ENCODE assay signal across 9 mouse cellular contexts in genomic region chr4:154081021-154081420, GRCm38 (mm10). TPM values are rescaled to one million over a fixed set of nuclear protein-coding genes. Genes with fewer than 3 reads are reported as not detected.
DNase-seq lines count a peak whose midpoint lies in the region; ATAC-seq and TF ChIP-seq lines count a peak whose summit lies in the region.
"Had no signal": no experiment of that assay in that cellular context is flagged by ENCODE, and none has a peak within 500 bp of the region (broad histone marks: within the 10 kb centered on the region; RNA-seq: fewer than 3 reads in every experiment).

No protein-coding gene starts in this region.

- no peak overlapping the region for H3K9ac ChIP-seq in forebrain, embryonic 16.5 days (replicated peaks; ENCODE audit: low read depth, low read length)
- no peak overlapping the region for H3K9ac ChIP-seq in limb, embryonic 15.5 days
- H3K9ac ChIP-seq in intestine, postnatal 0 days (ENCODE audit: low read depth, low read length), result no peak overlapping the region

- no peaks in the 10 kb centered on the region for H3K36me3 ChIP-seq in forebrain, embryonic 10.5 days (replicated peaks)
- no peaks in the 10 kb centered on the region for H3K36me3 ChIP-seq in forebrain, embryonic 16.5 days (ENCODE audit: control insufficient read depth, insufficient read depth)
- H3K36me3 ChIP-seq in limb, embryonic 15.5 days, result no peaks in the 10 kb centered on the region
- no peaks in the 10 kb centered on the region for H3K36me3 ChIP-seq in intestine, postnatal 0 days (ENCODE audit: control insufficient read depth, insufficient read depth)

- peaks cover 47% of the 10 kb centered on the region for H3K27me3 ChIP-seq in forebrain, embryonic 10.5 days (ENCODE audit: poor library complexity, severe bottlenecking)
- H3K27me3 ChIP-seq in forebrain, embryonic 16.5 days (replicated peaks; ENCODE audit: control insufficient read depth, insufficient read depth, low read length), result peaks cover 34% of the 10 kb centered on the region
- peaks cover 57% of the 10 kb centered on the region for H3K27me3 ChIP-seq in limb, embryonic 15.5 days
- peaks cover 25% of the 10 kb centered on the region for H3K27me3 ChIP-seq in intestine, postnatal 0 days (replicated peaks; ENCODE audit: control insufficient read depth, insufficient read depth, low read length)

- H3K4me2 ChIP-seq in forebrain, embryonic 16.5 days (ENCODE audit: low read length), result no peak overlapping the region
- H3K4me2 ChIP-seq in limb, embryonic 15.5 days, result peak overlapping the region; percentile 33
- no peak overlapping the region for H3K4me2 ChIP-seq in intestine, postnatal 0 days (replicated peaks; ENCODE audit: low read depth)

- TF ChIP-seq CTCF in intestine, postnatal 0 days (IDR thresholded peaks at IDR 0.05; ENCODE audit: low read depth), result no peak

- H3K4me3 ChIP-seq in forebrain, embryonic 10.5 days, result peak overlapping the region; percentile 28; the same call in 1 of the 2 replicates
- H3K4me3 ChIP-seq in forebrain, embryonic 16.5 days (replicated peaks; ENCODE audit: low read length), result no peak overlapping the region
- peak overlapping the region; percentile 31 for H3K4me3 ChIP-seq in limb, embryonic 15.5 days
- no peak overlapping the region for H3K4me3 ChIP-seq in intestine, postnatal 0 days (ENCODE audit: low read depth, low read length)

- H3K27ac ChIP-seq in forebrain, embryonic 10.5 days, result no peak overlapping the region
- no peak overlapping the region for H3K27ac ChIP-seq in forebrain, embryonic 16.5 days (ENCODE audit: low read length)
- H3K27ac ChIP-seq in limb, embryonic 15.5 days, result no peak overlapping the region
- no peak overlapping the region for H3K27ac ChIP-seq in intestine, postnatal 0 days (ENCODE audit: low read depth, low read length)

- 2% methylated on average over 13 of the region's 13 CpGs for WGBS in forebrain, embryonic 10.5 days
- WGBS in forebrain, embryonic 16.5 days, result 5% methylated on average over 13 of the region's 13 CpGs
- 2% methylated on average over 13 of the region's 13 CpGs for WGBS in limb, embryonic 15.5 days
- 2% methylated on average over 13 of the region's 13 CpGs for WGBS in intestine, postnatal 0 days

- peaks cover 12% of the 10 kb centered on the region for H3K4me1 ChIP-seq in forebrain, embryonic 10.5 days
- H3K4me1 ChIP-seq in forebrain, embryonic 16.5 days (replicated peaks; ENCODE audit: control insufficient read depth, insufficient read depth, low read length), result no peaks in the 10 kb centered on the region
- peaks cover 10% of the 10 kb centered on the region for H3K4me1 ChIP-seq in limb, embryonic 15.5 days
- H3K4me1 ChIP-seq in intestine, postnatal 0 days (replicated peaks; ENCODE audit: control insufficient read depth, insufficient read depth, low read length), result no peaks in the 10 kb centered on the region

- no peaks in the 10 kb centered on the region for H3K9me3 ChIP-seq in forebrain, embryonic 10.5 days
- H3K9me3 ChIP-seq in forebrain, embryonic 16.5 days (ENCODE audit: control insufficient read depth, low read length), result no peaks in the 10 kb centered on the region
- H3K9me3 ChIP-seq in limb, embryonic 15.5 days, result no peaks in the 10 kb centered on the region
- no peaks in the 10 kb centered on the region for H3K9me3 ChIP-seq in intestine, postnatal 0 days (ENCODE audit: control insufficient read depth)

- DNase-seq in forebrain, embryonic 10.5 days (ENCODE audit: extremely low spot score, low spot score), result no peak
- peak; percentile 48 to 63 for DNase-seq in cerebellum, adult 18-20 months
- peak; percentile 85 for DNase-seq in kidney, adult 11 months
- DNase-seq in left cerebral cortex, adult 11 months (ENCODE audit: low spot score), result no peak
- no peak for DNase-seq in embryo, embryonic 10.5 days (ENCODE audit: low spot score)
- DNase-seq: right cerebral cortex, postnatal 25 days had no signal

- no peak for ATAC-seq in forebrain, embryonic 16.5 days
- ATAC-seq in limb, embryonic 15.5 days (ENCODE audit: insufficient number of reproducible peaks, low FRiP score, low TSS enrichment, low read depth), result no peak
- no peak for ATAC-seq in intestine, postnatal 0 days

RNA-seq across cellular contexts. Expression of gene Ccdc27, which starts 38.5 kb away (rescaled TPM):
- not detected in 2 replicates for polyA plus RNA-seq in forebrain, embryonic 10.5 days (2016; fragmentation: Nextera tagmentation; extraction: Ambion mirVana)
- not detected in 2 replicates for polyA plus RNA-seq in forebrain, embryonic 16.5 days (2015; fragmentation: Nextera tagmentation; extraction: Ambion mirVana)
- polyA plus RNA-seq in limb, embryonic 15.5 days (2015; fragmentation: Nextera tagmentation; extraction: Ambion mirVana), result not detected in 2 replicates
- polyA plus RNA-seq in intestine, postnatal 0 days (2015; fragmentation: Nextera tagmentation; extraction: Ambion mirVana), result 0.05 TPM in 1 of 2 replicates, not detected in the other

RNA-seq across cellular contexts. Expression of gene Smim1, which starts 55.0 kb away (rescaled TPM):
- polyA plus RNA-seq in forebrain, embryonic 10.5 days (2016; fragmentation: Nextera tagmentation; extraction: Ambion mirVana), result 22.1 and 27.4 TPM in 2 replicates
- 2.9 and 3.7 TPM in 2 replicates for polyA plus RNA-seq in forebrain, embryonic 16.5 days (2015; fragmentation: Nextera tagmentation; extraction: Ambion mirVana)
- polyA plus RNA-seq in limb, embryonic 15.5 days (2015; fragmentation: Nextera tagmentation; extraction: Ambion mirVana), result 17.6 and 24.6 TPM in 2 replicates
- polyA plus RNA-seq in intestine, postnatal 0 days (2015; fragmentation: Nextera tagmentation; extraction: Ambion mirVana), result 160 and 174 TPM in 2 replicates

RNA-seq across cellular contexts. Expression of gene Trp73, which starts 59.0 kb away (rescaled TPM):
- polyA plus RNA-seq in forebrain, embryonic 10.5 days (2016; fragmentation: Nextera tagmentation; extraction: Ambion mirVana), result 1.9 and 4.5 TPM in 2 replicates
- 5.7 and 5.9 TPM in 2 replicates for polyA plus RNA-seq in forebrain, embryonic 16.5 days (2015; fragmentation: Nextera tagmentation; extraction: Ambion mirVana)
- polyA plus RNA-seq in limb, embryonic 15.5 days (2015; fragmentation: Nextera tagmentation; extraction: Ambion mirVana), result 3.4 and 3.9 TPM in 2 replicates
- 0.03 TPM in 1 of 2 replicates, not detected in the other for polyA plus RNA-seq in intestine, postnatal 0 days (2015; fragmentation: Nextera tagmentation; extraction: Ambion mirVana)

Comparison
In these comparisons a context has a peak if more than half of its experiments do, and no peak if none do; other contexts are left out.
1. H3K4me3 ChIP-seq: peak in forebrain, embryonic 10.5 days (single experiment) and limb, embryonic 15.5 days (single experiment); none in forebrain, embryonic 16.5 days (single experiment) and intestine, postnatal 0 days (single experiment).
2. DNase-seq: peak in cerebellum, adult 18-20 months (2 of 2) and kidney, adult 11 months (single experiment); none in forebrain, embryonic 10.5 days (single experiment), left cerebral cortex, adult 11 months (single experiment) and embryo, embryonic 10.5 days (single experiment).